In genomic region chr11:100848080-100848479, GRCm38 (mm10) we compare ENCODE assay signal across 16 mouse cellular contexts. TPM values are rescaled to one million over a fixed set of nuclear protein-coding genes. Genes with fewer than 3 reads are reported as not detected.
DNase-seq lines count a peak whose midpoint lies in the region; ATAC-seq and TF ChIP-seq lines count a peak whose summit lies in the region.
"Had no signal": no experiment of that assay in that cellular context is flagged by ENCODE, and none has a peak within 500 bp of the region (broad histone marks: within the 10 kb centered on the region; RNA-seq: fewer than 3 reads in every experiment).

No protein-coding gene starts in this region.

- no peaks in the 10 kb centered on the region for H3K9me3 ChIP-seq in hindbrain, postnatal 0 days (ENCODE audit: low read length)
- H3K9me3 ChIP-seq in hindbrain, embryonic 16.5 days (ENCODE audit: control insufficient read depth, low read length): no peaks in the 10 kb centered on the region
- no peaks in the 10 kb centered on the region for H3K9me3 ChIP-seq in liver, embryonic 14.5 days (ENCODE audit: control insufficient read depth, low read length)
- H3K9me3 ChIP-seq: embryonic facial prominence, embryonic 12.5 days; midbrain, embryonic 12.5 days had no signal

- TF ChIP-seq EP300 in liver, embryonic 14.5 days (IDR thresholded peaks at IDR 0.05; ENCODE audit: low read depth): no peak

- ATAC-seq in hindbrain, postnatal 0 days: no peak
- ATAC-seq in hindbrain, embryonic 16.5 days: no peak
- ATAC-seq in CD4-positive, CD25-positive, alpha-beta regulatory T cell, adult 4 months: peak; percentile 56
- ATAC-seq in liver, embryonic 14.5 days (ENCODE audit: insufficient read depth): no peak
- ATAC-seq in megakaryocyte-erythroid progenitor cell, adult 5-6 weeks (replicated peaks; ENCODE audit: low FRiP score, low TSS enrichment, poor library complexity, severe bottlenecking): no peak
- ATAC-seq: forebrain, embryonic 16.5 days; Patski had no signal

- no peak for TF ChIP-seq CTCF in hindbrain, postnatal 0 days (IDR thresholded peaks at IDR 0.05; ENCODE audit: low read depth)
- no peak for TF ChIP-seq CTCF in liver, embryonic 14.5 days (IDR thresholded peaks at IDR 0.05; ENCODE audit: low read depth)

- DNase-seq in hindbrain, postnatal 0 days (ENCODE audit: low spot score): no peak
- peak; percentile 39 for DNase-seq in A20 (ENCODE audit: low read depth, low spot score)
- DNase-seq in liver, embryonic 14.5 days (ENCODE audit: low read depth in 3 of 3, low spot score in 3 of 3): no peak
- no peak for DNase-seq in left cerebral cortex, adult 9 months (ENCODE audit: low spot score in 2 of 2)
- no peak for DNase-seq in cerebellum, adult 18-20 months
- DNase-seq: adrenal gland, postnatal 25 days; cerebellum, adult 8-10 months; spleen, adult 18-20 months had no signal

- H3K27ac ChIP-seq in hindbrain, postnatal 0 days: no peak overlapping the region
- no peak overlapping the region for H3K27ac ChIP-seq in hindbrain, embryonic 16.5 days (ENCODE audit: low read depth, low read length)
- H3K27ac ChIP-seq in liver, embryonic 14.5 days: no peak overlapping the region; the same call in 1 of the 2 replicates
- H3K27ac ChIP-seq: embryonic facial prominence, embryonic 12.5 days; kidney, postnatal 0 days; midbrain, embryonic 12.5 days had no signal

- no peaks in the 10 kb centered on the region for H3K27me3 ChIP-seq in hindbrain, postnatal 0 days (ENCODE audit: insufficient read depth, low read length)
- no peaks in the 10 kb centered on the region for H3K27me3 ChIP-seq in hindbrain, embryonic 16.5 days (replicated peaks; ENCODE audit: control insufficient read depth, insufficient read depth, low read length)
- no peaks in the 10 kb centered on the region; the same call in 1 of the 2 replicates for H3K27me3 ChIP-seq in liver, embryonic 14.5 days (ENCODE audit: control insufficient read depth, insufficient read depth, low read length)
- H3K27me3 ChIP-seq: Patski had no signal

- H3K4me2 ChIP-seq in hindbrain, postnatal 0 days (ENCODE audit: low read depth, low read length): peak overlapping the region; percentile 0; the same call in 1 of the 2 replicates
- no peak overlapping the region for H3K4me2 ChIP-seq in hindbrain, embryonic 16.5 days (ENCODE audit: low read length)
- H3K4me2 ChIP-seq in liver, embryonic 14.5 days (ENCODE audit: low read depth): peak overlapping the region; percentile 80

- peaks cover 8% of the 10 kb centered on the region; the same call in 1 of the 2 replicates for H3K4me1 ChIP-seq in hindbrain, postnatal 0 days (ENCODE audit: insufficient read depth, low read length)
- peaks cover 12% of the 10 kb centered on the region for H3K4me1 ChIP-seq in hindbrain, embryonic 16.5 days (ENCODE audit: control insufficient read depth, insufficient read depth, low read depth, low read length)
- peaks cover 11 to 22% of the 10 kb centered on the region in 2 experiments for H3K4me1 ChIP-seq in liver, embryonic 14.5 days (replicated peaks; ENCODE audit: control insufficient read depth in 2 of 2, insufficient read depth in 2 of 2, low read length in 1 of 2)

- H3K9ac ChIP-seq in hindbrain, postnatal 0 days (replicated peaks; ENCODE audit: low read length): no peak overlapping the region
- H3K9ac ChIP-seq in hindbrain, embryonic 16.5 days (ENCODE audit: low read depth, low read length): no peak overlapping the region
- H3K9ac ChIP-seq in liver, embryonic 14.5 days (replicated peaks): peak overlapping the region; percentile 41; the same call in 1 of the 2 replicates
- H3K9ac ChIP-seq: embryonic facial prominence, embryonic 12.5 days; midbrain, embryonic 12.5 days had no signal

- 82% methylated on average over 4 of the region's 4 CpGs for WGBS in hindbrain, postnatal 0 days
- 80% methylated on average over 4 of the region's 4 CpGs for WGBS in hindbrain, embryonic 16.5 days
- 10% methylated on average over 4 of the region's 4 CpGs for WGBS in liver, embryonic 14.5 days (ENCODE audit: insufficient replicate concordance)

- no peaks in the 10 kb centered on the region for H3K36me3 ChIP-seq in hindbrain, postnatal 0 days (ENCODE audit: insufficient read depth, low read length)
- no peaks in the 10 kb centered on the region for H3K36me3 ChIP-seq in hindbrain, embryonic 16.5 days (ENCODE audit: control insufficient read depth, insufficient read depth, low read length)
- no peaks in the 10 kb centered on the region for H3K36me3 ChIP-seq in liver, embryonic 14.5 days (replicated peaks; ENCODE audit: control insufficient read depth, insufficient read depth, low read depth)
- H3K36me3 ChIP-seq: embryonic facial prominence, embryonic 12.5 days; midbrain, embryonic 12.5 days had no signal

- no peak overlapping the region for H3K4me3 ChIP-seq in hindbrain, postnatal 0 days (ENCODE audit: low read length)
- no peak overlapping the region for H3K4me3 ChIP-seq in hindbrain, embryonic 16.5 days (ENCODE audit: low read length)
- peak overlapping the region in 1 of 2 experiments; percentile 11; a peak in 2 of 4 replicates for H3K4me3 ChIP-seq in liver, embryonic 14.5 days (ENCODE audit: insufficient read depth in 1 of 2, low read depth in 2 of 2, low read length in 2 of 2)

RNA-seq across cellular contexts. Expression of gene Stat5b, which starts 2.4 kb away (rescaled TPM):
- 21.8 and 25.0 TPM in 2 replicates for total RNA-seq in hindbrain, postnatal 0 days (2014; rRNA removed)
- 12.5 and 12.8 TPM in 2 replicates for polyA plus RNA-seq in hindbrain, postnatal 0 days (2015; fragmentation: Nextera tagmentation; extraction: Ambion mirVana)
- 15.0 and 18.9 TPM in 2 replicates for polyA plus RNA-seq in hindbrain, embryonic 16.5 days (2015; fragmentation: Nextera tagmentation; extraction: Ambion mirVana)
- polyA plus RNA-seq in CD4-positive, CD25-positive, alpha-beta regulatory T cell, adult 4 months (2017; shearing (Covaris generic)): 10 to 100 TPM; 39.3 to 53.2 TPM
- polyA plus RNA-seq in liver, embryonic 14.5 days (2012; rRNA removed): 10.6 and 12.4 TPM in 2 replicates
- 16.4 and 19.3 TPM in 2 replicates for polyA plus RNA-seq in liver, embryonic 14.5 days (2014; fragmentation: Nextera tagmentation; extraction: Ambion mirVana)
- 45.1 and 53.5 TPM in 2 replicates for total RNA-seq in megakaryocyte-erythroid progenitor cell, adult 5-6 weeks (2014; fragmentation: Nextera tagmentation)
- 37.0 and 58.7 TPM in 2 replicates for total RNA-seq in megakaryocyte-erythroid progenitor cell, adult 5-6 weeks (2017)

RNA-seq across cellular contexts. Expression of gene Stat5a, which starts 11.1 kb away (rescaled TPM):
- total RNA-seq in hindbrain, postnatal 0 days (2014; rRNA removed): 4.1 and 5.5 TPM in 2 replicates
- 2.5 and 3.3 TPM in 2 replicates for polyA plus RNA-seq in hindbrain, postnatal 0 days (2015; fragmentation: Nextera tagmentation; extraction: Ambion mirVana)
- polyA plus RNA-seq in hindbrain, embryonic 16.5 days (2015; fragmentation: Nextera tagmentation; extraction: Ambion mirVana): 1.8 and 2.4 TPM in 2 replicates
- polyA plus RNA-seq in CD4-positive, CD25-positive, alpha-beta regulatory T cell, adult 4 months (2017; shearing (Covaris generic)): 10 to 100 TPM; 37.9 to 52.4 TPM
- 7.8 and 8.5 TPM in 2 replicates for polyA plus RNA-seq in liver, embryonic 14.5 days (2012; rRNA removed)
- 7.2 and 8.6 TPM in 2 replicates for polyA plus RNA-seq in liver, embryonic 14.5 days (2014; fragmentation: Nextera tagmentation; extraction: Ambion mirVana)
- total RNA-seq in megakaryocyte-erythroid progenitor cell, adult 5-6 weeks (2014; fragmentation: Nextera tagmentation): 81.1 and 116 TPM in 2 replicates
- 55.9 and 62.7 TPM in 2 replicates for total RNA-seq in megakaryocyte-erythroid progenitor cell, adult 5-6 weeks (2017)
